Mouse (Mus musculus) kidney, adult 9 months (tissue): ENCODE data around the gene Tom1.

Experiments used
- DNase-seq: peaks from one replicate; pipeline ENCODE4 v3.0.0; 2022

The Tom1 gene

GRCm38 (mm10) chr8:75033511-75034243 is at the start of gene Tom1:
Gene Tom1 (plus strand): TSS chr8:75033705.
- peak; percentile 99 for DNase-seq

GRCm38 (mm10) chr8:74987436-74987835 is 46.1 kb upstream of the Tom1 start:
- DNase-seq: no peak

GRCm38 (mm10) chr8:74990021-74990420 is 43.5 kb upstream of the Tom1 start:
- no peak for DNase-seq

GRCm38 (mm10) chr8:74993081-74993474 is 40.4 kb upstream of the Tom1 start, which contains the start of gene Hmgxb4:
Gene Hmgxb4 (plus strand): TSS chr8:74993356.
- DNase-seq: no peak

- DNase-seq: peak; percentile 88
Observed at GRCm38 (mm10) chr8:74993475-74994451, 39.7 kb upstream of the Tom1 start.

GRCm38 (mm10) chr8:74994540-74994939 is 39.0 kb upstream of the Tom1 start:
- DNase-seq: peak; percentile 16

- DNase-seq: no peak
Observed at GRCm38 (mm10) chr8:75000431-75000830, 33.1 kb upstream of the Tom1 start.

- DNase-seq: no peak
Observed at GRCm38 (mm10) chr8:75008826-75009225, 24.7 kb upstream of the Tom1 start.

- DNase-seq: no peak
Observed at GRCm38 (mm10) chr8:75013557-75013956, 19.9 kb upstream of the Tom1 start.

- no peak for DNase-seq
Observed at GRCm38 (mm10) chr8:75013964-75014363, 19.5 kb upstream of the Tom1 start.

- no peak for DNase-seq
Observed at GRCm38 (mm10) chr8:75015981-75016380, 17.5 kb upstream of the Tom1 start.

- no peak for DNase-seq
Observed at GRCm38 (mm10) chr8:75016422-75016821, 17.1 kb upstream of the Tom1 start.

- peak; percentile 50 for DNase-seq
Observed at GRCm38 (mm10) chr8:75018274-75018972, 15.1 kb upstream of the Tom1 start.

- DNase-seq: no peak
Observed at GRCm38 (mm10) chr8:75023660-75024316, 9.7 kb upstream of the Tom1 start.

- DNase-seq: no peak
Observed at GRCm38 (mm10) chr8:75025809-75026208, 7.7 kb upstream of the Tom1 start.

- no peak for DNase-seq
Observed at GRCm38 (mm10) chr8:75030453-75031024, 3.0 kb upstream of the Tom1 start.

GRCm38 (mm10) chr8:75032961-75033360 is 544 bp upstream of the Tom1 start:
- DNase-seq: no peak

GRCm38 (mm10) chr8:75034285-75034684 is 780 bp downstream of the Tom1 start:
- DNase-seq: no peak

GRCm38 (mm10) chr8:75035640-75036039 is 2.1 kb downstream of the Tom1 start:
- DNase-seq: no peak

GRCm38 (mm10) chr8:75038497-75038896 is 5.0 kb downstream of the Tom1 start:
- DNase-seq: no peak

GRCm38 (mm10) chr8:75039754-75040153 is 6.2 kb downstream of the Tom1 start:
- no peak for DNase-seq

- DNase-seq: peak; percentile 30
Observed at GRCm38 (mm10) chr8:75042171-75042570, 8.7 kb downstream of the Tom1 start.
